Mouse (Mus musculus): Measurements from ENCODE around the gene Daam2.

Gene Daam2

GRCm38 (mm10) chr17:49563830-49564470 lies at the start of gene Daam2:
Gene Daam2 (minus strand): TSS chr17:49564343.
- peak; percentile 76 for DNase-seq

DNA sequence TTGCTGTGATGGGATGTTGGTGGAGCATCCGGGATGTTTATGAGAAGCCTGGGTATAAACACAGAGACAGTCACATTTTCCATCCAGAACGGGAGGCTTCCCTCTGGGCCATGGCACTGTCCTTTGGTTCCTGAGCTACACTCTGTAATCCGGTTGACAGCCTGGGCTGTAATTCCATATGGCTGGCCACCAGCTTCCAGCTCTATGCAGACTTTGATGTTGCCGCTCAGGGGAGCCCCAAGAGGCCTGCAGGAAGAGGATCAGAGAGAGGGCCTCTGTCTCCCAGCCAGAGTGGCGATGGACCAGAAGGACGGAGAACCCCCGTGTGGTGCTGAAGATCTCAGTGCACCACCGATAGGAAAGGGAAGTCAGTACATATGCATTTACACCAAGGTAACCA lies 46.2 kb upstream of the Daam2 start:
- DNase-seq: no peak

DNA sequence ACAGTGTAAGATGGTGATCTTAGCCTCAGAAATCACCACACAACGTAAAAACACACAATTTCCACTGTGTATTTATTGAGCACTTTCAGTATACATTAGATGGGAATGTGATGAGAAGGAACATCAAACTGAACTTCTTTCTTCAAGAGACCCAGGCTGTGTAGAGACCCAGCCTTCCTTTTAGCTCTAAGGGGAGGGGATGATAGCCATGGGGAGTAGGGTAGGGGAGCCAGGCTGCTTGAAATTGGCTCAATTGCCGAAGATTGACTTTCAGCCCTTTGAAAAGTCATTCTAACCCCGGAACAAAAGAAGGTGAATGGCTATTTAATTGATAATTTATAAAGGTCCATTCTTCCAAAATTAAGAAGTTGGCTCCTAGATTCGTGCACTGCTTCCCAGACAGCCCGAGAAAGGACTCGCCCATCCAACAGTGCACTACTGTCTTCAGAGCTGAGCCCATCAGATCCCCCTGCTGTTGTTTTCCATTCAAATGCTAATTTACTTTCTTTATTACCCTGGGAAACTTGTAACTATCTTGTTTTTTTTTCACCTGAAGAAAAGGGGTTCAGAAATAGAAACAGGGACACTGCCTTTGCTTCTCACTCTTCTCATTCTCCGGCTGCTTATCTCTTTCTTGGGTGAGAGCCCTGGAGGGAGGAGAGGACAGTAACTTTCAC lies 43.3 kb upstream of the Daam2 start:
- DNase-seq: no peak

DNA sequence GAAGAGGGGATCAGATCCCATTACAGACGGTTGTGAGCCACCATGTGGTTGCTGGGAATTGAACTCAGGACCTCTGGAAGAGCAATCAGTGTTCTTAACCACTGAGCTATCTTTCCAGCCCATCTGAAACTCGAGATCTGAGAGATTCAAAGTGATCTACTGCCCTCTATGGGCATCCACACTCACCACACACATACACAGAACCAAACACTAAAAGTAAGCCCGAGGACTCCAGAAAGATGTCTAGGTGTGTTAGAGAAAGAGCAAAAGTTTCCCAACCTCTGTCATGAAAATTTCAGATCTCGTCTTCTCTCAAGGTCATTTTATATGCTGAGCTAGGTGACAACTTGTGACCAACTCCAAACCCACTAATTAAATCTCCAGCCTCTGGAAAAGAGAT lies 41.3 kb upstream of the Daam2 start:
- no peak for DNase-seq

DNA sequence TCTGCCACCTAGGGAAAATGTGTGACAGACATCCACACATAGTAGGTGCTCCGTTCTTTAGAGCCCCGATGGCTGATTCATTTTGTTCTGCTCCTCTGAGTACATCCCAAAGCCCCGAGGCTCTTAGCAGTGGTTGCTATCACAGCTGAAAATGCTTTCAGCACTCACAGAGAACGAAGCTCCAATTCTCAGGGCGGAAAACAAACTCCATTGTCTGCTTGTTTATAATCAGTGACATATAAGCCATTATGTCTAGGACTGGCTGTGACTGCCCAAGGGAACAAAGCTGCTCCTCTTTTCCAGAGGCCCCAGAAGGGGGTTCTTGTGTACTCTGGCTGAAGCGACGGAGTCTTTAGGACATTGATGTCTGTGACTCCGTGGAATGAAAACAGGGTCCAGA lies 25.9 kb upstream of the Daam2 start:
- DNase-seq: peak; percentile 81

DNA sequence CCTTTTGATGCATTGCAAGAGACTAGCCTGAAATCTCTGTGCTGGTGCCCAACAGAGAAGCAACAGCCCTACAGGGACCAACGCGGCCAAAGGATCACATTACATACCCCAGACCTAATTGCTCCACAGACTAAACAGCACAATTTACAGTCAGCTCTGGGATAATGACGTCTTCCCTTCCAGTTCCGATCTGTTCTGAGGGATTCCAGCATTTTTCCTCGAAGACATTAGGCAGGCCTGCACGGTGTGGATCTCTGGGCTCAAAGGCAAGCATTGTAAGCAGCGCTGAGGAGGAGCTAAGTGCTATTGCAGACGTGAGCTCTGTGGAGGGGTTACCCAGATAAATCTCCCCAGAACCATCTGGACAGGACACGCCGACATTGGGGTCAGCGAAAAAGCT lies 18.3 kb upstream of the Daam2 start:
- DNase-seq: no peak

DNA sequence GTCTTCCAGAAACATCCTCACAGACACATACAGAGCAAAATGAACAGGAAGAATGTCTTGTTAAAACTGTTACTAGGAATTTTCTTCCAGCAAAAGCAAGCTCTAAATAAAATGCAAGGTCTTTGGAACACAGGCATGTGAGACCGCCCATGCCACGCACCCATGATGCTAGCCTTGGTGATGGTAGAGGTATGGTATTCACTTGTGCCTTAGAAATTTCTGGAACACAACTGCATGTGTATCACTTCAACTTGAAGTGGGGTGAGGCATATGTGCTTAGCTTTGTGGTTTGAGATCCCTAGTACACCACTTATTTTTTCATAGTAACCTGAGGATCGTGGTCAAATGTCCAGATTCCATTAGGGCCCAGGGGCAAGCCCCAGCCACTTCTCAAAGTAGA lies 13.2 kb upstream of the Daam2 start:
- DNase-seq: no peak

DNA sequence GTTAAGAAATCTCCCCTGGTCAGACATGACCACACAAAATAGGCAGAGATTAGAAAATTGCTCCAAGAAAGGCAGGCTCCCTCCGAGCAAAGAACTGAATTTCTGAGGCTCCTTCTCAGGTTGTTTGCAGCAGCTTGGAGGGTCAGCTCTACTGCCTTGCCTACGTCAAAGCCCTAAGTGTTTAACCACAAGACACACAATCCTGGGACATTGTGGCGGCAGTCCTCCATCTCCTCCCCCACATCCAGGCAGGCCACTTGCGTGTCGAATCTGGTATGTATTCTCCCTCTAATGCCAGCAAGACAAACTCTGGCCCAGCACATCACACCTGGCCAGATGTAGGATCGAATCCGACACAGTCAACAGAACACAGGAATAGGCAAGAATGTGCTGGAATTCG lies 4.6 kb upstream of the Daam2 start:
- no peak for DNase-seq

- DNase-seq: no peak
Measured at GRCm38 (mm10) chr17:49564489-49564888, 346 bp upstream of the Daam2 start.

DNA sequence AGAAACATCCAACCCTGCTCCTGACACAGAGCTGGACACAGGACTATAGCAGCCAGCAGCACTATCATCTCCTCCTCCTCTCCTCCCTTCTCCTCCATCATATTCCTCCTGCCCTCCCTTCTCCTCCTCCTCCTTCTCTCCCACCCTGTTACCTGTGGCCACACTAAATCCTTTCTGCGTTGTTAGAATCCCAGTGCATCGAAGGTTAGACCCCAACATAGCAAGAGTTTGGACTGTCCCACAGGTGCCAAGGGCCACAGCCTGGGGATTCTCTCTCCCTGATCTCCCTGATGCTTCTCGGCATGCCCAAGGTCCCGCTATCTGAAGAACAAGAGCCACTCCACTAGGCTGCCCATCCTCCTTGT lies 745 bp downstream of the Daam2 start:
- DNase-seq: no peak

DNA sequence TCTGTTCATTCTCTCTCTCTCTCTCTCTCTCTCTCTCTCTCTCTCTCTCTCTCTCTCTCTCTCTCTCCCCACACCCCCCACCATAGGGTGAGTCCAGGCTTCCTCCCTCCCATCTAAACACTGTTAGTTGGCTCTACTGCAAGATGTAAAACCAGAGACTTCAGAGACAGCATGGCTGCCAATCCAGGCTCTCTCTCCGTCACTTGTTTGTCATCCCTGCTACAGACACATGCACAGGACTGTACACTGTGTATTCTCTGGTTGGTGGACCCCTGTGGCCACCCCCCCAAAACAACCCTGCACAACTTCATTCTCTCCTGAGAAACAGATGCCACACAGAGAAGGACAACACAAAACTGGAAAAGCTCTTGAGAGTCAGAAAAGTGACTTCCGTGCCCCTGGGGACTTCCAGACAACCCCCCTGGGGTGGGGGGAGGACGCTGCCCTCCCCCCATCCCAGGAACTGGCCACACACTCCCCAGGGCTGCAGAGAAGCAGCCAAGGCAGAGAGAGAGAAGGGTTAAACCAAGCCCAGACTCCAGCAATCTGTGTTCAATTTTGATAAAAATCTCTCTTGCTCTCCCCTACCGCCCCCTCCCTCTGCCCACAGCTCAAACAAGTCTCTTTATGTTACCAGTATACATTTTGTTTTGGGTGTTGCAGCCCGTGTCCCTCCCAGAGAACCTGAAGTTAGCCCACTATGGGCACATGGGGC lies 1.3 kb downstream of the Daam2 start:
- no peak for DNase-seq

DNA sequence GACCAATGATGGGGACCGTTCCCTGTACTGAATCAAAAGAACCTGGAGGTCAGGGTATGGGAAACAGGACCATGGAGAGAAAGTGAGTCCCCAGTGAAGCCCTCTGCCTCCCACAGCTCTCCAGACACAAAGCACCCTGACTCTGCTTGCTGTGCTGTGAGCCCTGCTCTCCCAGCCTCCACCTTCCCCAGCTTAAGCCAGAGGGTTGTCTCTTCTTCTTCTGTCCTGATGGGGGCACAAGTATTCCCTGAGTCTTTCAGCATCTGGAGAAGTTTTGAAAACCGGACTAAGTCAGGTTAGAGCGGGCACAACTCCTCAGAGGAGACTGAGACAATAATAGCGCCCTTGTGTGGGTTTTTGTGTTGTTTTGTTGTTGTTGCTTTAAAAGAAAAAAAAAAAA lies 2.2 kb downstream of the Daam2 start:
- DNase-seq: no peak

DNA sequence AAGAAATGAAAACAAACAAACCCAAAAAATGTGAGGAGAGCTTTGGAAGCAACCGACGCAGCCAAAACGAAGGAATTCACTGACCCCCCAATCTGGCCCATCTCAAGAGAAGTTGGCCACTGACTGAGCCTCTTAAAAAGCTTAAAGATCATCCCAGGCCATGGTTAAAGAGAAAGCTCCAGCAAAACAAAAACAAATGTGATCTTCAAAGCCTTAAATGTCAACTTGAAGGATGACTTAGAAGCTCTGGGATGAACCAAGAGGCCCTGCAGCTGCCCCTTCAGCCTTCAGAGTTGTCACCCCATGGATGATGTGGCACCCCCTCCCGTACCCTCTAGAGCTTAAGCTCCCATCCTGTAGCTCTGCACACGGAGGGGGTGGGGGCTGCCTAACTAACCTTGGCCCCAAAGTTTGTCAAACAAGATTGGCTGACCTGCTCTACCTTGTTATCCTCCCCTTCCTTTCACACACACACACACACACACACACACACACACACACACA lies 4.3 kb downstream of the Daam2 start:
- no peak for DNase-seq

DNA sequence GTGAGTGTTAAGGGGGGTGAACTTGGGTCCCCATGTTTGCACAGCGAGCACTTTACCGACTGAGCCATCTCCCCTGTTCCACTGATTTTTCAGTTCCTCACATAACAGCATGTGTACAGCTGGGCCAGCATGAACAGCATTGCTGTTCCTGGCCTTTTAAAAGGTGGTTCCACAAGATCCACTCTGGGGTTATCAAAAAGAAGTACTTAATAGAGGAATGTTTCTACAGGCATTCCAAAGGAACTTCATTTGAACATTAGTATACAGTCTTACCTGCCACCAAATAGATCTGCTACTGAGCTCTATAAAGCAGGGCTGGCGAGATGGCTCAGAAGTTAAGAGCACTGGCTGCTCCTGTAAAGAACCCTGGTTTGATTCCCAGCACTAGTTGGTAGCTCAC lies 8.0 kb downstream of the Daam2 start:
- no peak for DNase-seq

GRCm38 (mm10) chr17:49551991-49552390 lies 12.2 kb downstream of the Daam2 start:
- no peak for DNase-seq

- DNase-seq: no peak
Measured at GRCm38 (mm10) chr17:49551465-49551864, 12.7 kb downstream of the Daam2 start.

GRCm38 (mm10) chr17:49545997-49546396 lies 18.1 kb downstream of the Daam2 start:
- DNase-seq: no peak

- no peak for DNase-seq
Measured at GRCm38 (mm10) chr17:49545424-49545823, 18.7 kb downstream of the Daam2 start.

DNA sequence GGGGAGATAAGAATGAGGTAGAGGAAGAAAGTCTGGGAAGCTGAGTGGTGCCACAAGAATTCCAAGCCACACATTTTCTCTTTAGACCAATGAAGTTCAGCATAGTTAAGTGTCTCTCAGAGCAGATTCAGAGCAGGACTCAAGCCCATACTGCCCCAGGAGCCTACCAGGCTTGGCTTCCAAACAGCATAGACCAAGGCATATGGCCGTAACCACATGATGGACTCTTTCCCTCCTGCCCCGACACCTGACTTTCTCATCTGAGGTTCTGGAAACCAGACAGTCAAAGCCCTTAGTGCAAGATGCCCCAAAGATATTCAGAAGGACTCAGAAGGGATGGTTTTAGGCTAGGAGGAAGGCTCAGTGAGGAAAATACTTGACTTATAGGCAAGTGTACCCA lies 19.6 kb downstream of the Daam2 start:
- DNase-seq: no peak

GRCm38 (mm10) chr17:49540706-49541105 lies 23.4 kb downstream of the Daam2 start:
- no peak for DNase-seq

GRCm38 (mm10) chr17:49539204-49539603 lies 24.9 kb downstream of the Daam2 start:
- no peak for DNase-seq

DNA sequence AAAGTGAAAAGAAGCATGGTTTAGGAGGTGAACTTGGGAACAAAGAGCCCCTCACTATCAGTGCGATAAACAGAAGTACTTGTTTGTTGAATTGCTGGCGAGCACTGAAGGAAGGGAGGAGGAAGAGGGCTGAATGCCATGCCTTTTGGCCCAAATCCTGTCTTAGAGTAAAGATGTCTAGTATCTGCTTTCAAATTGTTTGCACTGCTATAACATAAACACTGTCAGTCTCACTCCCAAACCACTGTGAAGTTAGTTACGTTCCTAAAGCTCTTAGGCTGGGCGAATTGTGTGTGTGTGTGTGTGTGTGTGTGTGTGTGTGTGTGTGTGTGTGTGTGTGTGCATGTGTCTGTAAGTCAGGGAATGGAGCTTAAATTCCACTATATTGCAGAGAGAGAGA lies 28.6 kb downstream of the Daam2 start:
- DNase-seq: no peak

DNA sequence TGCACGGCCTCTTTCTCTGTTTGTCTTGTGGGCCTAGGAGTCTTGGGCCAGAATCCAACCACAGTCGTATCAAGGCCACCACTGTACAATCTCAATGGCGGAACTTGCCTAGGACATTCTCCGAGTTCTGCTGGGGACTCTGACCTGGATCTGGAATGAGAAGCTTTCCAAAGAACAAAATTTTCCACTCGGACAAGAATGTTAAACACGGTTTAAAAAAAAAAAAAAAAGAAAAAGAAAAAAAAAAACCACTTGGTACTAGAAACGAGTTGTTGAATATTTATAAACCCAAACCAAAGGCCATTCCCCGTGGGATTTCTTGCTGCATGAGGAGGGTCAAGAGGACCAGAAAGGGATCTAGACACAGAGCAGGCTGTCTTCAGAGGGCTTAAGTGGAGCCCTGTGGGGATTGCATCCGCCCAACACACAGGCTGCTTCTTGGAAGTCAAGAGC lies 29.9 kb downstream of the Daam2 start:
- no peak for DNase-seq

- no peak for DNase-seq
Measured at GRCm38 (mm10) chr17:49531661-49532060, 32.5 kb downstream of the Daam2 start.
